Comparison of ENCODE assay signal across 8 mouse cellular contexts in the genomic region with DNA sequence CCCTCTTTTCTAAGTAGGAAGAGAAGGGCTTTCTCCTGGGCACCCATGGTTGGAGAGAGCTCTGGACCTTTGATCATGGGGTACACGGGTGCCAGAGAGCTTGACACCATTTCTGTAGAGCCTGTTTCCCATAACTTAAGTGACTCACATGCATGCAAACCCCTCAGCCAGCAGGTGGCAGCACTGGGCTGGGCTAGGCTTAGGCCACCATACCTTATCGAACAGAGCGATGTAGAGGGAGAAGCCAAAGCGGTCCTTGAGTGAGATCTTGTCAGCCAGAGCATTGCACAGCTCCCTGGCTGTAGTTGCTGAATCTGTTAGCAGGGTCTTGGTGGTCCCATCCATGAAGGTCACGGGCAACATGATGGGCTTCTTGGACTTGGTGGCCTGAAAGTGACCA. TPM values are rescaled to one million over a fixed set of nuclear protein-coding genes. Genes with fewer than 3 reads are reported as not detected.
DNase-seq lines count a peak whose midpoint lies in the region; ATAC-seq and TF ChIP-seq lines count a peak whose summit lies in the region.

No protein-coding gene starts in this region.

- H3K27me3 ChIP-seq in liver, embryonic 15.5 days = no peaks in the 10 kb centered on the region
- no peaks in the 10 kb centered on the region for H3K27me3 ChIP-seq in neural tube, embryonic 14.5 days (ENCODE audit: control insufficient read depth, insufficient read depth, low read length)

- H3K4me1 ChIP-seq in embryonic fibroblast, embryonic 13.5 days (ENCODE audit: control insufficient read depth, insufficient read depth, low read length) = no peaks in the 10 kb centered on the region
- 0 out of 2 replicates have a peak, but pooled peaks cover 6% of the 10 kb centered on the region for H3K4me1 ChIP-seq in liver, embryonic 15.5 days (replicated peaks)
- no peaks in the 10 kb centered on the region for H3K4me1 ChIP-seq in neural tube, embryonic 14.5 days (ENCODE audit: control insufficient read depth, insufficient read depth, low read length)

- peak; percentile 38; the same call in 1 of the 2 replicates for ATAC-seq in liver, embryonic 15.5 days (ENCODE audit: insufficient read depth)
- ATAC-seq in neural tube, embryonic 14.5 days (ENCODE audit: low read depth) = peak; percentile 69

- H3K9me3 ChIP-seq in liver, embryonic 15.5 days (replicated peaks) = no peaks in the 10 kb centered on the region
- H3K9me3 ChIP-seq in neural tube, embryonic 14.5 days (ENCODE audit: control insufficient read depth, low read length) = no peaks in the 10 kb centered on the region

- 23% methylated on average over 5 of the region's 5 CpGs for WGBS in liver, embryonic 15.5 days (ENCODE audit: insufficient replicate concordance)
- WGBS in neural tube, embryonic 14.5 days = 37% methylated on average over 5 of the region's 5 CpGs

- peaks cover 33% of the 10 kb centered on the region for H3K36me3 ChIP-seq in liver, embryonic 15.5 days (replicated peaks)
- peaks cover 5% of the 10 kb centered on the region; the same call in 1 of the 2 replicates for H3K36me3 ChIP-seq in neural tube, embryonic 14.5 days (ENCODE audit: control insufficient read depth, insufficient read depth, low read length)

- TF ChIP-seq CTCF in embryonic fibroblast, embryonic 13.5 days (IDR thresholded peaks at IDR 0.05; ENCODE audit: borderline replicate concordance, insufficient read depth, low read length) = peak; percentile 98

- no peak overlapping the region for H3K9ac ChIP-seq in liver, embryonic 15.5 days
- H3K9ac ChIP-seq in neural tube, embryonic 14.5 days (replicated peaks; ENCODE audit: low read depth, low read length) = no peak overlapping the region

- peak; percentile 75 for DNase-seq in CD4-positive helper T cell, adult 2 months (ENCODE audit: low read depth, low spot score)
- peak; percentile 69 to 82 for DNase-seq in adrenal gland, postnatal 4 days (ENCODE audit: low spot score in 2 of 2)
- peak; percentile 83 to 91 for DNase-seq in heart, postnatal 10 days
- peak; percentile 81 to 95 for DNase-seq in kidney, postnatal 36 days
- peak; percentile 75 for DNase-seq in testis, postnatal 14 days (ENCODE audit: low spot score)

- no peak overlapping the region for H3K4me3 ChIP-seq in embryonic fibroblast, embryonic 13.5 days (ENCODE audit: insufficient read depth, low read length)
- H3K4me3 ChIP-seq in liver, embryonic 15.5 days (replicated peaks) = no peak overlapping the region
- H3K4me3 ChIP-seq in neural tube, embryonic 14.5 days (ENCODE audit: low read depth, low read length) = no peak overlapping the region

- intact Hi-C loops in heart, postnatal 10 days (cut with DNase I) = loop anchor here (1.0 kb wide), 2 partner anchors 15 to 49 kb away; no protein-coding TSS in a partner anchor

- TF ChIP-seq POLR2A in embryonic fibroblast, embryonic 13.5 days (IDR thresholded peaks at IDR 0.05; ENCODE audit: low read depth, low read length) = no peak

- H3K4me2 ChIP-seq in liver, embryonic 15.5 days = no peak overlapping the region
- H3K4me2 ChIP-seq in neural tube, embryonic 14.5 days (ENCODE audit: low read depth, low read length) = no peak overlapping the region

- H3K27ac ChIP-seq in embryonic fibroblast, embryonic 13.5 days (ENCODE audit: insufficient read depth, low read length) = no peak overlapping the region
- H3K27ac ChIP-seq in liver, embryonic 15.5 days (replicated peaks) = no peak overlapping the region
- H3K27ac ChIP-seq in neural tube, embryonic 14.5 days (ENCODE audit: low read depth, low read length) = no peak overlapping the region

RNA-seq across cellular contexts. Expression of gene Myo7a, which starts 47.7 kb away (rescaled TPM):
- total RNA-seq in adrenal gland, postnatal 4 days (2021) = 100 to 1,000 TPM; 132 to 153 TPM
- 31.4 and 48.8 TPM in 2 replicates for polyA plus RNA-seq in embryonic fibroblast, embryonic 13.5 days (2011; ENCODE audit: insufficient read length, low read depth, missing spikeins)
- 1 to 10 TPM; 4.2 to 4.6 TPM for total RNA-seq in heart, postnatal 10 days (2021)
- 8.8 and 9.8 TPM in 2 replicates for polyA plus RNA-seq in liver, embryonic 15.5 days (2015; fragmentation: Nextera tagmentation; extraction: Ambion mirVana)
- polyA plus RNA-seq in neural tube, embryonic 14.5 days (2014; fragmentation: Nextera tagmentation; extraction: Ambion mirVana) = 22.1 and 24.2 TPM in 2 replicates
